Mouse (Mus musculus) limb, embryonic 10.5 days (tissue): ENCODE results near the gene Gabpb2. TPM values are rescaled to one million over a fixed set of nuclear protein-coding genes. Genes with fewer than 3 reads are reported as not detected.
A peak's percentile ranks its signal among the peaks of the same experiment; 100 is the strongest.
"Not testable (repeated sequence)": the region's sequence is repeated elsewhere in the genome, so short reads cannot be mapped to it uniquely, and the experiment has no call there.

ENCODE experiments used
- DNase-seq: peaks from one replicate; pipeline ENCODE4 v3.0.0-alpha.2; 2017; ENCODE audit warnings: low spot score
- H3K27ac ChIP-seq: fragments of 300-500 bp; sonication (generic); 2 replicates; pipeline ENCODE4 v1.5.1; 2016; ENCODE audit warnings: mild to moderate bottlenecking
- H3K27me3 ChIP-seq: fragments of 300-500 bp; sonication (generic); 2 replicates; pipeline ENCODE4 v1.6.1; 2016; ENCODE audit warnings: low read depth, mild to moderate bottlenecking; ENCODE audit not compliant: poor library complexity, severe bottlenecking
- H3K36me3 ChIP-seq: fragments of 300-500 bp; sonication (generic); 2 replicates; pipeline ENCODE4 v1.6.1; 2016; ENCODE audit warnings: mild to moderate bottlenecking, moderate library complexity
- H3K4me1 ChIP-seq: fragments of 300-500 bp; sonication (generic); 2 replicates; pipeline ENCODE4 v1.6.1; 2016
- H3K4me3 ChIP-seq: fragments of 300-500 bp; sonication (generic); 2 replicates; pipeline ENCODE4 v1.5.1; 2016; ENCODE audit warnings: mild to moderate bottlenecking, moderate library complexity
- H3K9me3 ChIP-seq: fragments of 300-500 bp; sonication (generic); replicated peaks from 2 replicates; pipeline ENCODE4 v1.6.1; 2016; ENCODE audit warnings: mild to moderate bottlenecking
- WGBS: fragments of 180-500 bp; shearing (Covaris S2); methylation state at CpG from one replicate; pipeline ENCODE4 v1.1.7; 2016; 5-methylcytosine and 5-hydroxymethylcytosine counted together
- microRNA-seq: library from miRNA; unstranded; fragments of <30 nt; microRNA quantifications from one replicate; pipeline ENCODE4, GENCODE M21; 2017
- polyA plus RNA-seq: library from polyadenylated mRNA; unstranded; fragments of >200 nt; fragmentation: Nextera tagmentation; extraction: Ambion mirVana; gene quantifications from 2 replicates; pipeline ENCODE4 v1.2.1, GENCODE M21; 2016

The Gabpb2 gene
- polyA plus RNA-seq, 1 experiment from 2014 or later, result 13.1 TPM

GRCm38 (mm10) chr3:95135023-95135422, 82.7 kb downstream of the Gabpb2 start:
- H3K27me3 ChIP-seq, result no peaks in the 10 kb centered on the region
- WGBS, result 28% methylated on average over 6 of the region's 6 CpGs
- H3K4me3 ChIP-seq, result peak overlapping the region; percentile 41
- peaks cover 33% of the 10 kb centered on the region for H3K36me3 ChIP-seq
- no peak for DNase-seq
- H3K9me3 ChIP-seq, result no peaks in the 10 kb centered on the region
- H3K4me1 ChIP-seq, result peaks cover 26% of the 10 kb centered on the region
- H3K27ac ChIP-seq, result no peak overlapping the region

- Histone ChIP-seq H3K4me3 (peak overlapping the region; percentile 67), H3K36me3 (peaks cover 33% of the 10 kb centered on the region), H3K4me1 (peaks cover 30% of the 10 kb centered on the region)
- not testable (repeated sequence) for H3K9me3 ChIP-seq, DNase-seq, H3K27me3 ChIP-seq, H3K27ac ChIP-seq
- WGBS, result no CpG with 5 or more reads among the region's 12 CpGs
Measured at GRCm38 (mm10) chr3:95134133-95134532, 83.6 kb downstream of the Gabpb2 start.

- H3K4me3 ChIP-seq, result peak within 1 kb of the TSS; percentile 67
- peaks cover 37% of the 10 kb centered on the region for H3K36me3 ChIP-seq
- no peaks in the 10 kb centered on the region for H3K9me3 ChIP-seq
- H3K27ac ChIP-seq, result peak within 1 kb of the TSS; percentile 87
- DNase-seq, result peak; percentile 91
- peaks cover 32% of the 10 kb centered on the region for H3K4me1 ChIP-seq
- no peaks in the 10 kb centered on the region for H3K27me3 ChIP-seq
- WGBS, result under 1% methylated on average over 20 of the region's 20 CpGs
Measured at GRCm38 (mm10) chr3:95133680-95134101, 84.0 kb downstream of the Gabpb2 start, which contains the start of the genes Scnm1 and Lysmd1. Gene Scnm1 (minus strand): TSS chr3:95134011. Gene Lysmd1 (plus strand): TSS chr3:95134088.

GRCm38 (mm10) chr3:95133176-95133575, 84.5 kb downstream of the Gabpb2 start:
- DNase-seq, result no peak
- H3K4me1 ChIP-seq, result peaks cover 32% of the 10 kb centered on the region
- peak overlapping the region; percentile 67 for H3K4me3 ChIP-seq
- no peaks in the 10 kb centered on the region for H3K27me3 ChIP-seq
- H3K36me3 ChIP-seq, result peaks cover 42% of the 10 kb centered on the region
- no peaks in the 10 kb centered on the region for H3K9me3 ChIP-seq
- peak overlapping the region; percentile 87 for H3K27ac ChIP-seq
- 59% methylated on average over 11 of the region's 11 CpGs for WGBS

- DNase-seq, H3K27ac ChIP-seq, H3K9me3 ChIP-seq, H3K27me3 ChIP-seq: not testable (repeated sequence)
- Histone ChIP-seq H3K4me1 (peaks cover 32% of the 10 kb centered on the region), H3K36me3 (peaks cover 46% of the 10 kb centered on the region), H3K4me3 (peak overlapping the region; percentile 67)
- 87% methylated on average over 2 of the region's 2 CpGs for WGBS
Measured at GRCm38 (mm10) chr3:95132389-95132788, 85.3 kb downstream of the Gabpb2 start.

Small RNA genes within 50 kb of the gene (microRNA-seq; reads per million reads assigned to microRNA genes)
- not detected for gene Mir8099-1

Other genes with a start within 250 kb of the Gabpb2 start
- 18.9 and 22.2 TPM in 2 replicates for gene Pi4kb, start 243.2 kb downstream of the Gabpb2 start, polyA plus RNA-seq
- 38.6 and 40.8 TPM in 2 replicates for gene Zfp687, start 202.5 kb downstream of the Gabpb2 start, polyA plus RNA-seq
- gene Psmd4, start 175.3 kb downstream of the Gabpb2 start, polyA plus RNA-seq, result 365 and 382 TPM in 2 replicates
- gene Pip5k1a, start 111.0 kb downstream of the Gabpb2 start, polyA plus RNA-seq, result 18.6 and 21.7 TPM in 2 replicates
- gene Vps72, start 106.9 kb downstream of the Gabpb2 start, polyA plus RNA-seq, result 297 and 327 TPM in 2 replicates
- 1.2 and 1.4 TPM in 2 replicates for gene Tmod4, start 93.4 kb downstream of the Gabpb2 start, polyA plus RNA-seq
- gene Scnm1, start 83.9 kb downstream of the Gabpb2 start, polyA plus RNA-seq, result 74.1 and 79.7 TPM in 2 replicates
- gene Lysmd1, start 83.8 kb downstream of the Gabpb2 start, polyA plus RNA-seq, result 12.6 and 16.2 TPM in 2 replicates
- 0.35 and 1.9 TPM in 2 replicates for gene Tnfaip8l2, start 75.6 kb downstream of the Gabpb2 start, polyA plus RNA-seq
- 8.9 and 15.8 TPM in 2 replicates for gene Sema6c, start 57.5 kb downstream of the Gabpb2 start, polyA plus RNA-seq
- gene Cdc42se1, start 10.8 kb upstream of the Gabpb2 start, polyA plus RNA-seq, result 82.6 and 85.3 TPM in 2 replicates
- 12.0 and 12.3 TPM in 2 replicates for gene Mllt11, start 14.3 kb upstream of the Gabpb2 start, polyA plus RNA-seq
- 0.65 and 0.92 TPM in 2 replicates for gene Gm128, start 23.7 kb upstream of the Gabpb2 start, polyA plus RNA-seq
- gene Bnipl, start 33.3 kb upstream of the Gabpb2 start, polyA plus RNA-seq, result 0.35 and 0.79 TPM in 2 replicates
- gene Mindy1, start 63.4 kb upstream of the Gabpb2 start, polyA plus RNA-seq, result 25.8 and 33.0 TPM in 2 replicates
- 27.7 and 30.5 TPM in 2 replicates for gene Prune1, start 64.2 kb upstream of the Gabpb2 start, polyA plus RNA-seq
- 1.2 and 1.6 TPM in 2 replicates for gene Anxa9, start 89.3 kb upstream of the Gabpb2 start, polyA plus RNA-seq
- 131 and 144 TPM in 2 replicates for gene Cers2, start 96.9 kb upstream of the Gabpb2 start, polyA plus RNA-seq
- gene Setdb1, start 139.3 kb upstream of the Gabpb2 start, polyA plus RNA-seq, result 57.1 and 62.9 TPM in 2 replicates
- gene 4930558C23Rik, start 184.9 kb upstream of the Gabpb2 start, polyA plus RNA-seq, result not detected in 2 replicates
- 32.3 and 43.5 TPM in 2 replicates for gene Arnt, start 216.5 kb upstream of the Gabpb2 start, polyA plus RNA-seq